Mouse (Mus musculus) right cerebral cortex, postnatal 36 days (tissue): ENCODE results near the gene Ing3.

Experiments used
- DNase-seq, 2 experiments: peaks; one replicate each; pipeline ENCODE4 v3.0.0; 2022; ENCODE audit warnings: low spot score in 2 of 2, mixed read lengths in 1 of 2

The Ing3 gene

GRCm38 (mm10) chr6:21991151-21991550, 41.8 kb downstream of the Ing3 start:
- DNase-seq = no peak

GRCm38 (mm10) chr6:21993070-21993469, 43.7 kb downstream of the Ing3 start:
- no peak for DNase-seq

DNA sequence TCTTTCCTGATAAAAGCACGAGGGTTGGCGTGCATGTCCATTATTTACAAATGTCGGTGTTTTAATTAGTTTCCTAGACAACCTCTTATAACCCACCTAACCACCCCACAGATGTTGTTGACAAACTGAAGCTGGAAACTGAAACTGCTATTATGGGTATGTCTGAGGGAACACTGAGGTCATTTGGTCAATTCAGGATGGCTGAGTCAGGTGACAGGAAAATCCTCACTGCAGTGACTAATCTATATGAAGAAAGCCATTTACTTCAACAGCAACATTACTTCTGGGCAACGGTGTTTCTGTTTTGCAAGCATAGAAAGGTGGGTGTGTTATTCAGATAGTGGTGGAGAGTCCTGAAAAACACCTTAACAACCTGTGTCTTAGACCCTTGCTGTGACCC, 48.8 kb downstream of the Ing3 start:
- DNase-seq = no peak

- DNase-seq = no peak
Observed at GRCm38 (mm10) chr6:21999025-21999424, 49.7 kb downstream of the Ing3 start.

- no peak for DNase-seq
Observed at GRCm38 (mm10) chr6:22000086-22000485, 50.7 kb downstream of the Ing3 start.

GRCm38 (mm10) chr6:22000881-22001280, 51.5 kb downstream of the Ing3 start:
- no peak for DNase-seq

GRCm38 (mm10) chr6:22001284-22001916, 52.0 kb downstream of the Ing3 start:
- no peak for DNase-seq

DNA sequence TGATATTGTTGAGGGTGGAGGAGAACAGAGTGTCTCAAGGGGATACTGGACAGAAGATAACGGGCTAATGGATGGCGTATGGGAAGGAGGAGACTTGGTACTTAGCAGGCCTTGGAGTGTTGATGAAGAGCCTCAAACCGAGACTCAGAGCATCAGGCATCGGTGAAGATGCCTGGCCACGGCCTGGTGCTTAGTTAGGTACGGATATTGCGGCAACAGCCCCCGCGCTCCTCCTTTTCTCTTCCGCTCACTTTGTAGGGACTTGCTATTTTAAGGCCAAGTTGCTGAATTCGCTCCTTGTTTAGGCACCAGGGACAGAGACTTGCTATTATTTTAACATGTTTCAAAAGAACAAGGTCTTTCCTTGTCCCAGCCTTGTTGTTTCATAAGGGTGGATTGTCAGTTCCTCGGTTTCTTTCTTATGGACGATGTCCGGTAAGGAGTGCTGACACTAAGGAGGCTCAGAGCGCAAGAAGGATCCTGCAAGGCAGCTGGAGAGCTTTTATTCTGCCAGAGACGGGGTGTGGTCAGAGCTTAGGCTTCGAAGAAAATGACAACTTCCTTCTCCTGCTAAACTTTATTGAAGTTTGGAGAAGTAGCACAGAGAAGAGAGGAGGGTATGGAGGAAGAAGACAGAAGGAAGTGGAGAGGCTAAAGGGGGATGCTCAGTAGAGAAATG, 53.3 kb downstream of the Ing3 start:
- no peak for DNase-seq

GRCm38 (mm10) chr6:22003200-22003587, 53.8 kb downstream of the Ing3 start:
- DNase-seq = no peak

DNA sequence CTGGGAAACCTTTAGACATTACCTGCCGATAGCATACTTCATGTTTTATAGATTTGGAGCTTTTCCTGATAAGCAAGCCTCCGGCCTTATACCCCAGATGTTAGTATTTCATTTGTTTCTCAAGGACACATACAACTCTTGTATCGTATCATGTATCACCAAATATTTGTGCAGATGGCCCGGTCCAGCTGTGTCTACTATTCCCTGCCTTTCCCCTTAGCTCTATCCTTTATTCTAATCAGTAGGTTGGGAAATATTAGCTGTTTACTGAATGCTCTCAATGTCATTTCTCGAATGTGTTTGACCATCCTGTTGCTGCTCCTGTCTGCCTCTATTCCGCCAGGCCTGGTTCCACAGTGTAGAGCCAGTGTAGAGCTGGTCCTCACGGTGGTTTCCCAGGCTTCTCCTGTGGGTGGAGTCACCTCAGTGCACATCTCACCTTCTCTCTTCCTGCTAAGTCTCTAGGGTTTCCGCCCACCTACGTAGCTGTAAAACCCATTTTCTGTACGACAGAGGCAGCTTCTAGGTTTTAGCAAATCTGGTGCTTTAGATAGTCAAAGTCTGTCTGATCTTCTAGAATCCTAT, 54.7 kb downstream of the Ing3 start:
- DNase-seq = no peak

DNA sequence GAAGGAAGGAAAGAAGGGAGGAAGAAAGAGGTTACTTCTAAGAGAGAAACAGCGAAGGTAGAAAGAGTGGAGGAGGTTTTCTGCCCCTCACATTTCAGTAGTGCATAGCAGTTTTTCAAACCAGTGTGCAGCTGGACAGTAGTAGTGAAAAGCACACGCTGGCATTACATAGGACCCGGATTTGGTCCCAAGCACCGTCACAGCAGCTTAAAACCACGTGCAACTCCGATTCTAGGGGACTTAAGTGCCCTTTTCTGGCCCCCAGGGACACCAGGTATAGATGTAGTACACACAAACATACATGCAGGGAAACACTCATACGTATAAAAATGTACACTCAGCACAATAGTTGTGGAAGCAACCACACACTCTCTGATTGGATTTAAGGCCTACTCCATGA, 59.0 kb downstream of the Ing3 start:
- DNase-seq = no peak

GRCm38 (mm10) chr6:22010258-22010657, 60.9 kb downstream of the Ing3 start:
- DNase-seq = no peak

DNA sequence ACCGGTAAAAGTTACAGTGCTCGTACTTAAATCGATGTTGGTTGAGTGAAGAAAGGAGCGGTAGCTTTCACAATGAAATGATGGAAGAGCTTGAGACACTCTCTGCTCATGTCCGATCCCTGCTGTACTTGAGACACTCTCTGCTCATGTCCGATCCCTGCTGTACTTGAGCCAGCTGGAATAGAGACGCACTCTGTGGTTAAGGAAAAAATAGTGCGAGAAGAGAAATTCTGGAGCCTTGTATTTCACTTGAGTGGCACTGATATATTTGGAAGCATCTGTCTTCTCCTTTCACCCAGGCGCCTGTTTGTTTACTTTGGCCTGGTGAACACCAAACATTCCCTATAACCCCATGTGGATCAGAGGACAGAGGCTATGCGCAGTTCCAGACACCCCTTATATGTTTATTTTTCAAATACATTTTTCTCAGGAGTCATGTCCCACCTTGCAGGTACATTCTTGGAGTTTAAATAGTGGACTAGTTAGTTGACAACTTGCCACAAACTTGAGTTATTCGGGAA, 61.5 kb downstream of the Ing3 start:
- DNase-seq = no peak

GRCm38 (mm10) chr6:22011546-22011945, 62.2 kb downstream of the Ing3 start:
- DNase-seq = no peak

- DNase-seq = no peak
Observed at GRCm38 (mm10) chr6:22012099-22012498, 62.7 kb downstream of the Ing3 start.

DNA sequence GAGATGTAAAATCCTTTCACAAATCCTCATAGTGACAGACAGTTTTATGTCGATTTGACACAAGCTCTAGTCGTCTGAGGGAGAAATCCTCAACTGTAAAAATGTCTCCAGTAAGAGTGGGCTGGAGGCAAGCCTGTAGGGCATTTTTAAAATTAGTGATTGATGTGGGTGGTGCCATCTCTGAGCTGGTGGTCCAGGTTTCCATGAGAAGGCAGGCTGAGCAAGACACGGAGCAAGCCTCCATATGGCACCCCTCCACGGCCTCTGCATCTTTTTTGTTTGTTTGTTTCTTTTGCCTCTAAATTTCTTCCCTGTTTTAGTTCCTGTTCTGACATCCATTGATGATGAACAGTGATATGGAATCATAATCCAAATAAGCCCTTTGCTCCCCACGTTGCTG, 63.1 kb downstream of the Ing3 start:
- no peak for DNase-seq

DNA sequence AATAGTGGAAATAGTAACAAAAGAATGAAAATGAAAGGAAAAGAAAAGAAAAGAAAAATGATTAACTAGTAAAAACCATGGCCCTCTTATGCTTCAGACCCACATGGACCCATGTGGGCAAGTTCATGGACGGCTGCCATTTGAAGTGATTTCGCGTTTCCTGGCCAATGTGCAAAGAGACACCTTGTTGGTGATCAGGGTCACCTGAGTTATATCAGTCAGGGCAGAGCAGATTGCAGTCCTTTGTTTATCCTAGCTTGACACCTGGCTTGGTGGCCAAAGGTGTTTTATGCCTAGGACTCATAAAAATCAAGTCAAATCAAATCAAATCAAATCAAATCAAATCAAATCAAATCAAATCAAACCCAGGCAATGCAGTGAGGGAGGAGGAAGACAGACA, 64.0 kb downstream of the Ing3 start:
- no peak for DNase-seq

DNA sequence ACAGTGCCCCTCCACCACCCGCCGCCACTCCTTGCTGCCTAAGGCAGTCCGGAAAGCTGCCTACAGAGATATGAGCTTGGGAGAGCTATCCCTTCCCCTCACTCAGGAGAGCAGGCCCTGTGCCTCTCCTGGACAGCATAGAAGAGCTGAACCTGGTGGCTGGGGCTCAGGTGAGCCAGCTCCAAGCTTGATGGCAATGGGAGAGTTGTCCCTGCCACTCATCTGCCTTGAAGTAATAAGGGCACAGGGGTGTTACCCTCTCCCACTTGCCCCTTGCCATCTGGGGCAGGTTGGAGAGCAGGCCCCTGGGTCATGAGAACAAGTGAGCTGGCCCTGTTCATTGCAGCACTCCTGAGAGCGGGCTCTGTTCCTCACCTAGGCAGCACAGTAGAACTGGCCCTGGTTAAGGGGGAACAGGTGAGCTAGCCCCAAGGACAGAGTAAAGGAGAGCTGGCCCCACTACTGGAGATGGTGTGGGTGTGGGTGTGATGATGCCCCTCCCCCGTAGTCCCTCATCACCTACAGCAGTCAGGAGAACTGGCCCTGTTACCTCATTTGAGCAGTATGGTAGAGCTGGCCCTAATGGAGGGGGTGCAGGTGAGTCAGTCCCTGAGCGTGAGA, 65.0 kb downstream of the Ing3 start:
- DNase-seq = no peak

DNA sequence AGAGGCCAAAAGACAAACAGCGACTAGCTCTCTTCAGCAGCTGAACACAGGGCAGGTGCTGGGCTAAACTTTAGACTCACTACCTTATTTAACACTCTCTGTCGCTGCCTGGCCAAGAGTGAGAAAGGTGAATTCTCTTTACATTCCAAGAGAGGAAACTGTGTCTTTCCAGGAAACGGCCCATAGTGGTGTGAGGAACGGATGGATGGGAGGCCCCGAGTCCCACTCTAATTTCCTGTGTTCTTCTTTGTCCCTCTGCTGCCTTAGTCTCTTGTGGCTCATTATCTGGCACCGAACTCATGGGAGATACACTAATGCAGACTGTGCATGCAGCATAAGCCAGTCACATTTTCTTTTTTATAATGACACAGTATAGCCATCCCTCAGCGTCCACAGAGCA, 68.3 kb downstream of the Ing3 start:
- DNase-seq = no peak

DNA sequence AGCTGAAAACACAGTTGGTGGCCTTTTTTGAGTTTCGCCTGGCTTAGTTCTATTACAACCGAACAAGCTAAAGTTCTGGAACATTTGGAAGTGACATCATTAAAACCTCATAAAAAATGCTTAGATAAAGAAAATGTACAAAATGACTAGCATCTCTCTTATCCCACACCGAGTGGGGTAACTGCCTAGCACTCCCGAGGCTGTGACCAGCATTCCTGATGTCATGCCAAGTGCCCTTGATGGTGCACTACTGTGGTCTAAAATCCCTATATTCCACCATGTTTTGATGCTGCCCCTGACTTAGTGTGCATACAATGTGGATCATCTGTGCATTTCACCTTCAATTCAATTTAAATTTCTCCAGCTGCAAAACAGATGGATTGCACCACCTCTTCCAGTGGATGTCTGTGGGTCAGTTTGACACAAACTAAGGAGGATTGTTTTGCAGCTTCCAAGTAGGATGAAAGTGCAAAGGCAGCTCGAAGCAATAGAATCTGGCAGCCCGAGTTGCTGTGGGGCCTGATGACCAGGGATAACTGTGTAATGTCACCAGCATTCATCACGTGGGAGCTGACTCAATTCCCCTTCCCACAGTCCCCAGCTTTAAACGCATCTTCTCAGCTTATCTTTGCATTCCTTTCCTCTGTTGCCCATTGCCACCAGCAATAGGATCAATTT, 69.5 kb downstream of the Ing3 start:
- no peak for DNase-seq

- no peak for DNase-seq
Observed at GRCm38 (mm10) chr6:22019637-22020036, 70.3 kb downstream of the Ing3 start.

GRCm38 (mm10) chr6:22020696-22021095, 71.3 kb downstream of the Ing3 start:
- no peak for DNase-seq
